Mouse (Mus musculus): ENCODE results near the gene Gm5269. TPM values are rescaled to one million over a fixed set of nuclear protein-coding genes. Genes with fewer than 3 reads are reported as not detected.

The Gm5269 gene
- polyA plus RNA-seq, 1 experiment from 2014 or later: not detected

GRCm38 (mm10) chr1:45916174-45916573 is 26.1 kb upstream of the Gm5269 start:
- 64% methylated on average over 3 of the region's 3 CpGs for WGBS
- Histone ChIP-seq H3K4me1 (no peaks in the 10 kb centered on the region), H3K36me3 (peaks cover 7% of the 10 kb centered on the region; the same call in 1 of the 2 replicates), H3K27ac (no peak overlapping the region), H3K4me3 (no peak overlapping the region), H3K9ac (no peak overlapping the region), H3K27me3 (no peaks in the 10 kb centered on the region), H3K9me3 (no peaks in the 10 kb centered on the region), H3K4me2 (no peak overlapping the region)
- no peak for ATAC-seq (ENCODE audit: borderline replicate concordance, extremely low read depth, low FRiP score, low TSS enrichment)

- WGBS: 87% methylated on average over 4 of the region's 4 CpGs
- Histone ChIP-seq H3K4me3 (no peak overlapping the region), H3K9ac (no peak overlapping the region), H3K9me3 (no peaks in the 10 kb centered on the region), H3K27me3 (no peaks in the 10 kb centered on the region), H3K27ac (no peak overlapping the region), H3K36me3 (peaks cover 7% of the 10 kb centered on the region; the same call in 1 of the 2 replicates), H3K4me1 (no peaks in the 10 kb centered on the region), H3K4me2 (no peak overlapping the region)
- ATAC-seq (ENCODE audit: borderline replicate concordance, extremely low read depth, low FRiP score, low TSS enrichment): no peak
Observed at GRCm38 (mm10) chr1:45914236-45914635, 24.2 kb upstream of the Gm5269 start.

GRCm38 (mm10) chr1:45905107-45905821 is 15.2 kb upstream of the Gm5269 start:
- no peak overlapping the region for H3K27ac ChIP-seq
- H3K27me3 ChIP-seq: no peaks in the 10 kb centered on the region
- H3K4me3 ChIP-seq: no peak overlapping the region
- no peaks in the 10 kb centered on the region for H3K9me3 ChIP-seq
- WGBS: 16% methylated on average over 5 of the region's 5 CpGs
- H3K9ac ChIP-seq: no peak overlapping the region
- no peaks in the 10 kb centered on the region for H3K36me3 ChIP-seq
- peaks cover 9% of the 10 kb centered on the region for H3K4me1 ChIP-seq
- peak; percentile 83; the same call in 1 of the 2 replicates for ATAC-seq (ENCODE audit: borderline replicate concordance, extremely low read depth, low FRiP score, low TSS enrichment)
- no peak overlapping the region for H3K4me2 ChIP-seq

- WGBS: 85% methylated on average over 3 of the region's 3 CpGs
- no peak overlapping the region for H3K9ac ChIP-seq
- H3K4me3 ChIP-seq: no peak overlapping the region
- no peaks in the 10 kb centered on the region for H3K9me3 ChIP-seq
- no peaks in the 10 kb centered on the region for H3K36me3 ChIP-seq
- H3K27me3 ChIP-seq: no peaks in the 10 kb centered on the region
- peaks cover 9% of the 10 kb centered on the region for H3K4me1 ChIP-seq
- no peak overlapping the region for H3K4me2 ChIP-seq
- ATAC-seq (ENCODE audit: borderline replicate concordance, extremely low read depth, low FRiP score, low TSS enrichment): no peak
- H3K27ac ChIP-seq: no peak overlapping the region
Observed at GRCm38 (mm10) chr1:45904161-45904560, 14.1 kb upstream of the Gm5269 start.

GRCm38 (mm10) chr1:45898044-45898443 is 8.0 kb upstream of the Gm5269 start:
- WGBS: 13% methylated on average over 1 of the region's 1 CpGs

GRCm38 (mm10) chr1:45894168-45894912 is 4.3 kb upstream of the Gm5269 start:
- Histone ChIP-seq H3K36me3 (no peaks in the 10 kb centered on the region), H3K27me3 (no peaks in the 10 kb centered on the region), H3K9ac (no peak overlapping the region), H3K4me3 (no peak overlapping the region), H3K4me2 (no peak overlapping the region), H3K9me3 (no peaks in the 10 kb centered on the region), H3K27ac (no peak overlapping the region), H3K4me1 (no peaks in the 10 kb centered on the region)
- 83% methylated on average over 6 of the region's 6 CpGs for WGBS
- no peak for ATAC-seq (ENCODE audit: borderline replicate concordance, extremely low read depth, low FRiP score, low TSS enrichment)

More at GRCm38 (mm10) chr1:45898044-45898443, 8.0 kb upstream of the Gm5269 start:
- H3K27ac ChIP-seq: no peak overlapping the region
- H3K27me3 ChIP-seq: no peaks in the 10 kb centered on the region
- no peak for ATAC-seq (ENCODE audit: borderline replicate concordance, extremely low read depth, low FRiP score, low TSS enrichment)
- no peaks in the 10 kb centered on the region for H3K9me3 ChIP-seq
- no peaks in the 10 kb centered on the region for H3K36me3 ChIP-seq
- no peaks in the 10 kb centered on the region for H3K4me1 ChIP-seq
- H3K4me2 ChIP-seq: no peak overlapping the region
- H3K9ac ChIP-seq: no peak overlapping the region
- H3K4me3 ChIP-seq: no peak overlapping the region

GRCm38 (mm10) chr1:45891986-45892385 is 1.9 kb upstream of the Gm5269 start:
- Histone ChIP-seq H3K27me3 (no peaks in the 10 kb centered on the region), H3K9me3 (no peaks in the 10 kb centered on the region), H3K4me2 (no peak overlapping the region), H3K4me1 (no peaks in the 10 kb centered on the region), H3K27ac (no peak overlapping the region), H3K9ac (no peak overlapping the region), H3K36me3 (no peaks in the 10 kb centered on the region), H3K4me3 (no peak overlapping the region)
- 51% methylated on average over 2 of the region's 2 CpGs for WGBS
- ATAC-seq (ENCODE audit: borderline replicate concordance, extremely low read depth, low FRiP score, low TSS enrichment): no peak

GRCm38 (mm10) chr1:45886800-45887199 is 3.3 kb downstream of the Gm5269 start:
- Histone ChIP-seq H3K27me3 (no peaks in the 10 kb centered on the region), H3K4me1 (no peaks in the 10 kb centered on the region), H3K27ac (no peak overlapping the region), H3K4me2 (no peak overlapping the region), H3K4me3 (no peak overlapping the region), H3K9me3 (no peaks in the 10 kb centered on the region), H3K9ac (no peak overlapping the region), H3K36me3 (no peaks in the 10 kb centered on the region)
- no peak for ATAC-seq (ENCODE audit: borderline replicate concordance, extremely low read depth, low FRiP score, low TSS enrichment)
- WGBS: 60% methylated on average over 9 of the region's 9 CpGs

- Histone ChIP-seq H3K9ac (no peak overlapping the region), H3K27ac (no peak overlapping the region), H3K4me3 (no peak overlapping the region), H3K27me3 (no peaks in the 10 kb centered on the region), H3K4me2 (no peak overlapping the region), H3K36me3 (no peaks in the 10 kb centered on the region), H3K9me3 (no peaks in the 10 kb centered on the region), H3K4me1 (no peaks in the 10 kb centered on the region)
- ATAC-seq (ENCODE audit: borderline replicate concordance, extremely low read depth, low FRiP score, low TSS enrichment): no peak
Observed at GRCm38 (mm10) chr1:45883378-45883777, 6.7 kb downstream of the Gm5269 start.

GRCm38 (mm10) chr1:45882076-45882475 is 8.0 kb downstream of the Gm5269 start:
- H3K9ac ChIP-seq: no peak overlapping the region
- ATAC-seq (ENCODE audit: borderline replicate concordance, extremely low read depth, low FRiP score, low TSS enrichment): no peak
- no peaks in the 10 kb centered on the region for H3K36me3 ChIP-seq
- no peaks in the 10 kb centered on the region for H3K4me1 ChIP-seq
- no peaks in the 10 kb centered on the region for H3K27me3 ChIP-seq
- no peaks in the 10 kb centered on the region for H3K9me3 ChIP-seq
- WGBS: 42% methylated on average over 6 of the region's 6 CpGs
- no peak overlapping the region for H3K4me3 ChIP-seq
- H3K27ac ChIP-seq: no peak overlapping the region
- H3K4me2 ChIP-seq: no peak overlapping the region

GRCm38 (mm10) chr1:45881228-45881832 is 8.7 kb downstream of the Gm5269 start:
- Histone ChIP-seq H3K4me1 (no peaks in the 10 kb centered on the region), H3K36me3 (no peaks in the 10 kb centered on the region), H3K9me3 (no peaks in the 10 kb centered on the region), H3K4me3 (no peak overlapping the region), H3K9ac (no peak overlapping the region), H3K4me2 (no peak overlapping the region), H3K27ac (no peak overlapping the region), H3K27me3 (no peaks in the 10 kb centered on the region; the same call in 1 of the 2 replicates)
- WGBS: 66% methylated on average over 3 of the region's 3 CpGs
- no peak for ATAC-seq (ENCODE audit: borderline replicate concordance, extremely low read depth, low FRiP score, low TSS enrichment)

GRCm38 (mm10) chr1:45877463-45877862 is 12.6 kb downstream of the Gm5269 start:
- Histone ChIP-seq H3K27ac (no peak overlapping the region), H3K36me3 (no peaks in the 10 kb centered on the region), H3K4me3 (no peak overlapping the region), H3K4me2 (no peak overlapping the region), H3K4me1 (no peaks in the 10 kb centered on the region), H3K9me3 (no peaks in the 10 kb centered on the region), H3K9ac (no peak overlapping the region), H3K27me3 (no peaks in the 10 kb centered on the region; the same call in 1 of the 2 replicates)
- ATAC-seq (ENCODE audit: borderline replicate concordance, extremely low read depth, low FRiP score, low TSS enrichment): no peak
- 66% methylated on average over 3 of the region's 3 CpGs for WGBS
